Mouse (Mus musculus) forebrain, postnatal 0 days (tissue): ENCODE measurements around the gene Kansl1l. TPM values are rescaled to one million over a fixed set of nuclear protein-coding genes. Genes with fewer than 3 reads are reported as not detected.

Source experiments
- ATAC-seq: fragments of 200-750 bp; cut with Nextera tagmentation; 2 replicates; pipeline ENCODE4 v1.8.0; 2017; ENCODE audit warnings: mild to moderate bottlenecking, moderate library complexity
- DNase-seq: peaks from one replicate; pipeline ENCODE4 v3.0.0-alpha.2; 2015
- H3K27ac ChIP-seq: fragments of 300-500 bp; sonication (generic); 2 replicates; pipeline ENCODE4 v1.5.1; 2014; ENCODE audit warnings: low read depth, mild to moderate bottlenecking, antibody characterized with exemption, low read length, moderate library complexity, mixed read lengths
- H3K27me3 ChIP-seq: fragments of 300-500 bp; sonication (generic); 2 replicates; pipeline ENCODE4 v1.6.1; 2014; ENCODE audit warnings: mild to moderate bottlenecking, low read length, mixed read lengths; ENCODE audit not compliant: insufficient read depth
- H3K36me3 ChIP-seq: fragments of 300-500 bp; sonication (generic); 2 replicates; pipeline ENCODE4 v1.6.1; 2014; ENCODE audit warnings: mild to moderate bottlenecking, moderate library complexity; ENCODE audit not compliant: insufficient read depth
- H3K4me1 ChIP-seq: fragments of 300-500 bp; sonication (generic); 2 replicates; pipeline ENCODE4 v1.6.1; 2014; ENCODE audit warnings: antibody characterized with exemption; ENCODE audit not compliant: insufficient read depth
- H3K4me2 ChIP-seq: fragments of 300-500 bp; sonication (generic); 2 replicates; pipeline ENCODE4 v1.6.1; 2014; ENCODE audit warnings: low read depth, mild to moderate bottlenecking, moderate library complexity
- H3K4me3 ChIP-seq: fragments of 300-500 bp; sonication (generic); 2 replicates; pipeline ENCODE4 v1.5.1; 2014; ENCODE audit warnings: low read depth, low read length, mixed read lengths
- H3K9ac ChIP-seq: fragments of 300-500 bp; sonication (generic); 2 replicates; pipeline ENCODE4 v1.6.1; 2014; ENCODE audit warnings: mild to moderate bottlenecking
- H3K9me3 ChIP-seq: fragments of 300-500 bp; sonication (generic); 2 replicates; pipeline ENCODE4 v1.6.1; 2016; ENCODE audit warnings: low read length
- CTCF ChIP-seq: sonication (generic); IDR thresholded peaks from 2 replicates; pipeline ENCODE4 v1.5.1; 2016; ENCODE audit warnings: antibody characterized with exemption, control low read depth, low read depth
- WGBS: fragments of 180-500 bp; shearing (Covaris S2); extraction: QIAGEN DNeasy Blood & Tissue Kit; methylation state at CpG from one replicate; pipeline ENCODE4 v1.1.7; 2014; 5-methylcytosine and 5-hydroxymethylcytosine counted together
- polyA plus RNA-seq: library from polyadenylated mRNA; unstranded; fragments of >200 nt; fragmentation: Nextera tagmentation; extraction: Ambion mirVana; gene quantifications from 2 replicates; pipeline ENCODE4 v1.2.1, GENCODE M21; 2015
- total RNA-seq: library from RNA; depleted of rRNA; stranded (reverse); fragments of >200 nt; gene quantifications from 2 replicates; pipeline ENCODE4 v1.2.3, GENCODE M21; 2014

Kansl1l gene
- total and polyA plus RNA-seq, 2 experiments from 2014 or later, result 7.4 to 35.2 TPM

DNA sequence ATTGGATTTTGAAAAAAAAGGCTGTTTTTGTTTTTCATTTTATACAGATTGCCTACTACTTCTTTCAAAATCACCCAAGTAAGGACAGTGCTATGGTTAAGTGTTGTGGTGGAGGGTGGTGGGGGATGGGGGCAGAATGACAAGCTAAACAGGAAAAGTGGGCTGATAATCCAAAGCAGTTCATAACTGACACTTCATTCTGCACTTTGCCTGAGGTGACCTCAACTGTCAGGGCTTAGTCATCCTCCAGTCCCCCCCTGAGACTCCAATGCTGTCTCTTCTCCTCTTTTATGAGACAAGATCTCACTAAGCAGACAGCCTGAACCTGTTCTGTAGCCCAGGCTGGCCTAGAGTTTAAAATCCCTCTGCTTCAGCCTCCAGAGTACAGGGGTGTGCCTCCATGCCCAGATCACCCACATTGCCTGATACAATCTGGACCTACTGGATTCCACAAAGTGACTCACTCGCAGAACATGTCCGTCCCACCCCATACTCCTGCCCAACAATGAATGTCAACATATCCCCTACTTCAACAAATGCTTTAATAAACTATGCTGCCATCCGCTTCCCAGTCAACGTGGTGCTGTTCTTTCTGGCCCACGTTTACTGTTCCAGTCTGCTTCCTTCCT is 28.4 kb upstream of the Kansl1l start:
- no peak overlapping the region for H3K4me3 ChIP-seq
- ATAC-seq (no peak), DNase-seq (no peak)
- no peak overlapping the region for H3K27ac ChIP-seq
- H3K9me3 ChIP-seq, result no peaks in the 10 kb centered on the region
- H3K4me2 ChIP-seq, result no peak overlapping the region
- H3K4me1 ChIP-seq, result no peaks in the 10 kb centered on the region
- no peaks in the 10 kb centered on the region for H3K27me3 ChIP-seq
- H3K36me3 ChIP-seq, result no peaks in the 10 kb centered on the region
- no peak for TF ChIP-seq CTCF
- 93% methylated on average over 5 of the region's 5 CpGs for WGBS
- no peak overlapping the region for H3K9ac ChIP-seq

DNA sequence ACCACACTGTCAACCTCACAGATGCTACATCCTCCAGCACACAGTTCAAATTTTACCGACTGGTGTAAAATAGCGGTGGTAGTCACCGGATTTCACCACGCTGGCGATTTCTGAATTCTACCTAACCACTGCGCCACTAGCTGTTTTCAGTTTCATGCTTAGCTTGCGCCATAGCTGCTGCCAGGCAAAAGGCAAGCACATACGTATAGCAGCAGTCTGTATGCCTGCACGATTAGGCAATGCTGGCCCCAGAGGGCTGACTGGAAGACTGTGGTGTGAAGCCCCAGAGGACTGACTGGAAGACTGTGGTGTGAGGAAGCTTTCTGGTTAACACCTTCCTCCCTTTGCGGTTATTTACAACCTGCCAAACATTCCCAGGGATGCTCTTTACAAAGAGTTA is 24.6 kb upstream of the Kansl1l start:
- Histone ChIP-seq H3K9ac (no peak overlapping the region), H3K4me2 (no peak overlapping the region), H3K27me3 (no peaks in the 10 kb centered on the region), H3K27ac (no peak overlapping the region), H3K4me1 (no peaks in the 10 kb centered on the region), H3K4me3 (no peak overlapping the region), H3K9me3 (no peaks in the 10 kb centered on the region), H3K36me3 (no peaks in the 10 kb centered on the region)
- ATAC-seq (no peak), DNase-seq (no peak)
- WGBS, result 64% methylated on average over 10 of the region's 10 CpGs
- no peak for TF ChIP-seq CTCF

DNA sequence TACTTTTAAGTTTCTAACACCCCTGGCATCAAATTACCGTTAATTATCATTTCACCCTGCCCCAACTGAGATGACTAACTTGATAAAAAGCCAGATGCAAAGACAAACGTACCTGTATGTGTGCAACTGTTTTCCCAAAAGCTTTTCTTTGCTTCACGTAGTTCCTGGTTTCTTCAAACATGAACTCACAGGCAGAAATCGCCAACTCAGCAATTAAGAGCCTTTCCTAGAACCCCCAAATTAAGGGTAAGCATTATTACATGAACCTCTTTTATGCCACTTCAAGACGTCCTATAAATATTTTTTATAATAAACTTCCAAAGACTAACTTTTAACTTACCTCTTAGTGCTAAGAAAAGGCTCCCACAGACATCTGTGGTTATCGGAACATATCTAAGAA is 24.1 kb upstream of the Kansl1l start:
- no peak for TF ChIP-seq CTCF
- Histone ChIP-seq H3K9ac (no peak overlapping the region), H3K36me3 (no peaks in the 10 kb centered on the region), H3K4me1 (no peaks in the 10 kb centered on the region), H3K27ac (no peak overlapping the region), H3K9me3 (no peaks in the 10 kb centered on the region), H3K27me3 (no peaks in the 10 kb centered on the region), H3K4me2 (no peak overlapping the region), H3K4me3 (no peak overlapping the region)
- no peak for DNase-seq
- WGBS, result 80% methylated on average over 6 of the region's 6 CpGs
- ATAC-seq, result no peak

DNA sequence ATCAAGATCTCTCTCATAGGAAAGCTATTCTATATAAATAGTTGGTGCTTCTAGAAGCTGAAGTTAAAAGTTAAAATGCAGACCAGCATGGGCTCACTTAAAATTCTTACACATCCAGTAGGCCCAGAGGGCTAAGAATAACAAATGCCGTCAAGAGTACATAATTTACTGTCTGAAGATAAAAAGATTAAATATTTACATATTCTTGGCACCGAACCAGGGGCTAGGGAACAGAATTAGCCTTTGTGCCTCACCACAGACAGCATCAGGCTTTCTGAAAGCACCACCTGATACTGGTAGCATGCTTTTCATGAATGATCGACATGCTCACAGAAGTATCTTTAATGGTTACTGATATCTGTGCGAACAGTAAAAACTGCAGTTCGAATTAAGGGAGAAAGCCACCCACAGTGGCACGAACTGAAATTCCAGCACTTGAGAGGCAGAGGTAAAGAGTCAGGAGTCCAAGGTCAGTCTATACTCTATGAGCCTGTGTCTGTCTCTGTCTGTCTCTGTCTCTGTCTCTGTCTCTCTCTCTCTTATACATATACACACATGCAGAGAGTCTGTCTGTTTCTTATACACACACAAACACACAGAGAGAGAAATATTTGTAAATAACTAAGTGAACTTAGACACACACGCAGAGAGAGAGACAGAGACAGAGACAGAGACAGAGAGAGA is 22.5 kb upstream of the Kansl1l start:
- Histone ChIP-seq H3K4me2 (no peak overlapping the region), H3K36me3 (no peaks in the 10 kb centered on the region), H3K27ac (no peak overlapping the region), H3K4me3 (no peak overlapping the region), H3K27me3 (no peaks in the 10 kb centered on the region), H3K9ac (no peak overlapping the region), H3K9me3 (no peaks in the 10 kb centered on the region), H3K4me1 (no peaks in the 10 kb centered on the region)
- WGBS, result 79% methylated on average over 7 of the region's 7 CpGs
- no peak for TF ChIP-seq CTCF
- no peak for ATAC-seq
- DNase-seq, result no peak

DNA sequence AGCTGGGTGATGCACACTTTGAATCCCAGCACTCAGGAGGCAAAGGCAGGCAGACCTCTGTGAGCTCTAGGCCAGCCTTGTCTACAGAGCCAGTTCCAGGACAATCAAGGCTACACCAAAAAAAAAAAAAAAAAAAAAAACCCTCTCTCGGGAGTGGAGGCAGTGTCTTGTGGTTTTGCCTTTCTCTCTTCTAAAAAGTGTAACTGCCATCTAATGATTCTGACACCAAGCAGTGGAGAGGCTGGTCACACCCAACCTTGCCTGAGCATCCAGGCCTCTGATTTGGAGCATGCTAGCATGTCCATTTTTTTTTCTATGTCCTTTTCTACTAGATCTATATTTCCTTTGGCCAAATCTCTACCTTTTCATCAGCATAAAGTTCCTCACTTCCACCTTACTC is 21.8 kb upstream of the Kansl1l start:
- ATAC-seq (no peak), DNase-seq (no peak)
- TF ChIP-seq CTCF, result no peak
- Histone ChIP-seq H3K36me3 (no peaks in the 10 kb centered on the region), H3K4me3 (no peak overlapping the region), H3K9ac (no peak overlapping the region), H3K27me3 (no peaks in the 10 kb centered on the region), H3K4me1 (no peaks in the 10 kb centered on the region), H3K4me2 (no peak overlapping the region), H3K27ac (no peak overlapping the region), H3K9me3 (no peaks in the 10 kb centered on the region)
- WGBS, result 92% methylated on average over 1 of the region's 1 CpGs

DNA sequence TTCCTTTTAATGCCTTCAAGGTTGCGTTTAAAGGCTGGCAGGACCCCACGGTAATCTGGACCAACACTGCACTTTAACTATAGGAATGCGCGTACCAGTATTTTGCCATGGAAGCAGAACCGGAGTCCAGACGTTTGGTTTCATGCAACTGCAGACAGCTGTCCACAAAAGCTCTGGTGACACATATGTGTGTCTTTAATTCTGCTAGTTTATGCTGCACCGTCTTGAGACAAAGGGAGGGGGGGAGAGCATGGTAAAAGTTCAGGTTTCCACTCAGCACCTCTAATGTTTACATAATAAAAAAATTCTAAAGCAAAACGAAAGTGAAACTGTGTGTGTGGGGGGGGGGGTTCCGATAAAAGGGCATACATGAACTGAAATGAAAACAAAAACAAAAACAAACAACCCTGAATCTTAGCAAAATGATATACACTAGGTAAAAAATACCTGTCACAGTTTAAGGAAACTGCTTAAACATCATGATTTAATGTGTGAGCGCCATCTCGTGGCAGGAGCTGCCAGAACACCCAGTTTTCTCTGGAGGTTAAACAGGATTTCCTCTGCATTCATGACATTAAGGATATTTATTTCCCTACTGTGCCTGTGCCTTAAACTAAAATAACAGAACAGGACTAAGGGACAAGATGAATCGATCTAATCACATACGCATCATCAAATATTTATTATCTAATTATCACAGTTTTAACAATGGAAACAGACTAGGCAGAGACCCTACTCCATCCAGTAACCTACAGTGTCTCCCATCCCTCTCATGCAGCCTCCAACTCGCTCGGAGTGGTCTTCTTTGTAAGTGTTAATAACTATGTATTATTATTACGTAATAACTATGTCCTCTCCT is 21.1 kb upstream of the Kansl1l start:
- TF ChIP-seq CTCF, result peak; percentile 84
- no peaks in the 10 kb centered on the region for H3K36me3 ChIP-seq
- no peak overlapping the region for H3K9ac ChIP-seq
- ATAC-seq, result no peak
- H3K4me1 ChIP-seq, result no peaks in the 10 kb centered on the region
- H3K27ac ChIP-seq, result no peak overlapping the region
- no peak overlapping the region for H3K4me2 ChIP-seq
- DNase-seq, result peak; percentile 85
- H3K4me3 ChIP-seq, result no peak overlapping the region
- no peaks in the 10 kb centered on the region for H3K27me3 ChIP-seq
- H3K9me3 ChIP-seq, result no peaks in the 10 kb centered on the region
- WGBS, result 59% methylated on average over 16 of the region's 16 CpGs

DNA sequence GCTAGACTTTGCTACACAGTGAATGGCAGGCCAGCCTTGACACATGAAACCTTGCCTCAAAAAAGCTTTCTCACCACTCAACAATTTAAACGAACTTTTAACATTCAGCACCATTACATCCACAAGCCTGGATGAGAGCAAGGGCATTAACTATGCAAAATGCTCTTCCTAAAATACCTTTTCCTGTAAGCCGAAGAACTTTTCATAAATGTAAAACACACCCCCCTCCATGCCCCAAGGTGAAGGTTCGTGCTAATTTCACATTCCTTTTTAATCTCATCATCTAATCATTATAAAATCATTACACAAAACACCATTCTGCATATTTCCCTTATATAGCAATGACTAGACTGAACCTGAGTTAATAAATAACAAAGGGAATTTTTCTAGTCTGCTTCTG is 19.8 kb upstream of the Kansl1l start:
- Histone ChIP-seq H3K4me2 (no peak overlapping the region), H3K9ac (no peak overlapping the region), H3K4me1 (no peaks in the 10 kb centered on the region), H3K36me3 (no peaks in the 10 kb centered on the region), H3K27me3 (no peaks in the 10 kb centered on the region), H3K9me3 (no peaks in the 10 kb centered on the region), H3K27ac (no peak overlapping the region), H3K4me3 (no peak overlapping the region)
- no peak for TF ChIP-seq CTCF
- 79% methylated on average over 3 of the region's 3 CpGs for WGBS
- DNase-seq, result no peak
- no peak for ATAC-seq
